Mouse (Mus musculus): Measurements from ENCODE around the gene Sox6. TPM values are rescaled to one million over a fixed set of nuclear protein-coding genes. Genes with fewer than 3 reads are reported as not detected.

Gene Sox6
- total and polyA plus RNA-seq, 3 experiments, result 0.09 to 1.3 (median 0.90) TPM

GRCm38 (mm10) chr7:115780148-115780547 lies 258.4 kb downstream of the Sox6 start:
- Histone ChIP-seq H3K27me3 (replicated peaks) (no peaks in the 10 kb centered on the region), H3K36me3 (replicated peaks in 1 of 2; ENCODE audit: control insufficient read depth in 1 of 2, insufficient read depth in 1 of 2, low read length in 1 of 2) (no peaks in the 10 kb centered on the region), H3K4me2 (ENCODE audit: insufficient read depth, low read depth, poor library complexity, severe bottlenecking) (no peak overlapping the region), H3K9ac (ENCODE audit: insufficient read depth, low read depth) (no peak overlapping the region), H3K9me3 (replicated peaks; ENCODE audit: low read length) (no peaks in the 10 kb centered on the region), H3K79me2 (replicated peaks; ENCODE audit: control insufficient read depth, extremely low read depth, insufficient read depth, poor library complexity, severe bottlenecking) (no peaks in the 10 kb centered on the region), H3K4me3 (replicated peaks in 1 of 3; ENCODE audit: low read depth in 2 of 3, low read length in 2 of 3, poor library complexity in 1 of 3) (no peak overlapping the region), H3K4me1 (ENCODE audit: control insufficient read depth in 1 of 2, insufficient read depth in 2 of 2) (peaks cover 0 to 10% of the 10 kb centered on the region in 2 experiments; a peak in 1 of 4 replicates), H3K27ac (ENCODE audit: insufficient read depth, low read depth) (no peak overlapping the region)
- in situ Hi-C loops (cut with MboI; ENCODE audit: low pct_ligation_motif_present, low pct_unique_long_range_greater_than_20kb, low sequenced_read_pairs), result no loop called here
- no peak for DNase-seq (ENCODE audit: extremely low read depth)
- TF ChIP-seq CTCF (conservative IDR thresholded peaks at IDR 0.05 in 1 of 2, IDR thresholded peaks at IDR 0.05 in 1 of 2; ENCODE audit: low read depth in 2 of 2, low read length in 2 of 2), result no peak
- TF ChIP-seq JUND (conservative IDR thresholded peaks at IDR 0.05; ENCODE audit: low read depth, low read length), result no peak
- TF ChIP-seq ZMIZ1 (IDR thresholded peaks at IDR 0.05; ENCODE audit: low read depth, low read length), result no peak
- no peak for TF ChIP-seq POLR2A (IDR thresholded peaks at IDR 0.05; ENCODE audit: low read depth, low read length)
- no peak for TF ChIP-seq RCOR1 (conservative IDR thresholded peaks at IDR 0.05; ENCODE audit: low read depth, low read length)
- TF ChIP-seq BHLHE40 (IDR thresholded peaks at IDR 0.05; ENCODE audit: low read depth, low read length), result no peak
- no peak for TF ChIP-seq POLR2AphosphoS2 (IDR thresholded peaks at IDR 0.05; ENCODE audit: low read depth, low read length)
- TF ChIP-seq SIN3A (IDR thresholded peaks at IDR 0.05; ENCODE audit: low read length), result no peak
- TF ChIP-seq MAFK (IDR thresholded peaks at IDR 0.05; ENCODE audit: insufficient replicate concordance, low read length), result no peak
- no peak for TF ChIP-seq KAT2A (IDR thresholded peaks at IDR 0.05; ENCODE audit: insufficient replicate concordance, low read length)
- no peak for TF ChIP-seq MAZ (IDR thresholded peaks at IDR 0.05; ENCODE audit: low read depth, low read length)
- TF ChIP-seq GABPA (IDR thresholded peaks at IDR 0.05; ENCODE audit: insufficient replicate concordance, low read depth, low read length), result no peak
- TF ChIP-seq USF2 (conservative IDR thresholded peaks at IDR 0.05; ENCODE audit: low read depth, low read length), result no peak
- dilution Hi-C loops (cut with MboI; ENCODE audit: extremely low pct_ligation_motif_present, extremely low pct_unique_long_range_greater_than_20kb, low sequenced_read_pairs), result no loop called here

GRCm38 (mm10) chr7:115779544-115779943 lies 259.1 kb downstream of the Sox6 start:
- dilution Hi-C loops (cut with MboI; ENCODE audit: extremely low pct_ligation_motif_present, extremely low pct_unique_long_range_greater_than_20kb, low sequenced_read_pairs), result no loop called here
- Histone ChIP-seq H3K36me3 (replicated peaks in 1 of 2; ENCODE audit: control insufficient read depth in 1 of 2, insufficient read depth in 1 of 2, low read length in 1 of 2) (no peaks in the 10 kb centered on the region), H3K9me3 (replicated peaks; ENCODE audit: low read length) (no peaks in the 10 kb centered on the region)

GRCm38 (mm10) chr7:115776736-115777135 lies 261.9 kb downstream of the Sox6 start:
- Histone ChIP-seq H3K4me3 (replicated peaks in 1 of 3; ENCODE audit: low read depth in 2 of 3, low read length in 2 of 3, poor library complexity in 1 of 3) (no peak overlapping the region), H3K9ac (ENCODE audit: insufficient read depth, low read depth) (no peak overlapping the region), H3K79me2 (replicated peaks; ENCODE audit: control insufficient read depth, extremely low read depth, insufficient read depth, poor library complexity, severe bottlenecking) (no peaks in the 10 kb centered on the region), H3K36me3 (replicated peaks in 1 of 2; ENCODE audit: control insufficient read depth in 1 of 2, insufficient read depth in 1 of 2, low read length in 1 of 2) (no peaks in the 10 kb centered on the region), H3K27ac (ENCODE audit: insufficient read depth, low read depth) (no peak overlapping the region), H3K4me2 (ENCODE audit: insufficient read depth, low read depth, poor library complexity, severe bottlenecking) (no peak overlapping the region), H3K4me1 (ENCODE audit: control insufficient read depth in 1 of 2, insufficient read depth in 2 of 2) (peaks cover 0 to 8% of the 10 kb centered on the region in 2 experiments; a peak in 1 of 4 replicates), H3K27me3 (replicated peaks) (no peaks in the 10 kb centered on the region), H3K9me3 (replicated peaks; ENCODE audit: low read length) (no peaks in the 10 kb centered on the region)
- in situ Hi-C loops (cut with MboI; ENCODE audit: low pct_ligation_motif_present, low pct_unique_long_range_greater_than_20kb, low sequenced_read_pairs), result no loop called here
- TF ChIP-seq MAX (IDR thresholded peaks at IDR 0.05; ENCODE audit: low read length), result no peak
- no peak for TF ChIP-seq E2F4 (IDR thresholded peaks at IDR 0.05; ENCODE audit: insufficient replicate concordance, low read depth, low read length)
- TF ChIP-seq MEF2A (IDR thresholded peaks at IDR 0.05; ENCODE audit: borderline replicate concordance, low read depth, low read length), result no peak
- no peak for TF ChIP-seq JUN (IDR thresholded peaks at IDR 0.05; ENCODE audit: insufficient read depth, low read depth, low read length)
- no peak for TF ChIP-seq MXI1 (IDR thresholded peaks at IDR 0.05; ENCODE audit: low read depth, low read length)
- no peak for TF ChIP-seq SMC3 (IDR thresholded peaks at IDR 0.05; ENCODE audit: low read depth, low read length)
- TF ChIP-seq IRF4 (IDR thresholded peaks at IDR 0.05; ENCODE audit: low read depth, low read length), result no peak
- TF ChIP-seq ZKSCAN1 (IDR thresholded peaks at IDR 0.05; ENCODE audit: borderline replicate concordance, low read depth, low read length), result no peak
- no peak for TF ChIP-seq USF1 (IDR thresholded peaks at IDR 0.05; ENCODE audit: low read depth, low read length)
- no peak for TF ChIP-seq KAT2A (IDR thresholded peaks at IDR 0.05; ENCODE audit: insufficient replicate concordance, low read length)
- TF ChIP-seq CTCF (conservative IDR thresholded peaks at IDR 0.05 in 1 of 2, IDR thresholded peaks at IDR 0.05 in 1 of 2; ENCODE audit: low read depth in 2 of 2, low read length in 2 of 2), result no peak
- TF ChIP-seq CHD1 (IDR thresholded peaks at IDR 0.05; ENCODE audit: low read depth, low read length), result no peak
- TF ChIP-seq ETS1 (conservative IDR thresholded peaks at IDR 0.05; ENCODE audit: low read depth, low read length), result no peak
- DNase-seq (ENCODE audit: extremely low read depth), result no peak
- dilution Hi-C loops (cut with MboI; ENCODE audit: extremely low pct_ligation_motif_present, extremely low pct_unique_long_range_greater_than_20kb, low sequenced_read_pairs), result no loop called here

More at GRCm38 (mm10) chr7:115779544-115779943, 259.1 kb downstream of the Sox6 start:
- H3K4me1 ChIP-seq (ENCODE audit: control insufficient read depth in 1 of 2, insufficient read depth in 2 of 2), result peaks cover 0 to 13% of the 10 kb centered on the region in 2 experiments; a peak in 1 of 4 replicates
- no peak overlapping the region for H3K9ac ChIP-seq (ENCODE audit: insufficient read depth, low read depth)
- H3K27me3 ChIP-seq (replicated peaks), result no peaks in the 10 kb centered on the region
- no peak overlapping the region for H3K27ac ChIP-seq (ENCODE audit: insufficient read depth, low read depth)
- H3K79me2 ChIP-seq (replicated peaks; ENCODE audit: control insufficient read depth, extremely low read depth, insufficient read depth, poor library complexity, severe bottlenecking), result no peaks in the 10 kb centered on the region
- no peak for DNase-seq (ENCODE audit: extremely low read depth)
- TF ChIP-seq ZMIZ1 (IDR thresholded peaks at IDR 0.05; ENCODE audit: low read depth, low read length) (no peak), USF1 (IDR thresholded peaks at IDR 0.05; ENCODE audit: low read depth, low read length) (no peak)
- in situ Hi-C loops (cut with MboI; ENCODE audit: low pct_ligation_motif_present, low pct_unique_long_range_greater_than_20kb, low sequenced_read_pairs), result no loop called here
- H3K4me2 ChIP-seq (ENCODE audit: insufficient read depth, low read depth, poor library complexity, severe bottlenecking), result no peak overlapping the region
- no peak overlapping the region for H3K4me3 ChIP-seq (replicated peaks in 1 of 3; ENCODE audit: low read depth in 2 of 3, low read length in 2 of 3, poor library complexity in 1 of 3)
